ENCODE assay signal across 15 mouse cellular contexts in the genomic region with DNA sequence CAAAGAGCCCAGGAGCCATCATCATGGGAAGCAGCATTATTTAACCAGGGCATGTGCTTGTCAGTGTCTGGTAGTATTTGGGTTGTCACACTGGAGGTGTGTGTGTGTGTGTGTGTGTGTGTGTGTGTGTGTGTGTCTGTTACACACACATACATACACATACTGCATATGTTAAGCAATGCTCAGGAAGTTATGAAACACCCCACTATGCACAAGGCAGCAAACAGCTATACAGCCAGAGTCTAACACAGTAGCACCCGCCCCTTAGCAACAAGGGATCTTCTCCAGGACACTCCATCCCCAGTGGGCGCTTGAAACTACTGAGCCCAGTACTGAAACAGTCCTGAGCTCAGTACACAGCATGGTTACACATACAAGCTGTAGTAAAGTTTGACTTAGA.
DNase-seq lines count a peak whose midpoint lies in the region; ATAC-seq lines count a peak whose summit lies in the region.
"Had no signal": no experiment of that assay in that cellular context is flagged by ENCODE, and none has a peak within 500 bp of the region (broad histone marks: within the 10 kb centered on the region; RNA-seq: fewer than 3 reads in every experiment).

No protein-coding gene starts in this region.

- 51% methylated on average over 2 of the region's 2 CpGs for WGBS in liver, embryonic 15.5 days (ENCODE audit: insufficient replicate concordance)
- 80% methylated on average over 2 of the region's 2 CpGs for WGBS in liver, embryonic 11.5 days

- H3K36me3 ChIP-seq in liver, embryonic 15.5 days (replicated peaks), result peaks cover 26% of the 10 kb centered on the region
- H3K36me3 ChIP-seq in liver, embryonic 11.5 days (ENCODE audit: control insufficient read depth, insufficient read depth, low read length), result no peaks in the 10 kb centered on the region

- no peak overlapping the region for H3K4me2 ChIP-seq in liver, embryonic 15.5 days
- H3K4me2 ChIP-seq in liver, embryonic 11.5 days, result no peak overlapping the region
- H3K4me2 ChIP-seq: forebrain, embryonic 13.5 days; heart, embryonic 11.5 days; heart, embryonic 15.5 days; hindbrain, embryonic 14.5 days had no signal

- no peaks in the 10 kb centered on the region for H3K9me3 ChIP-seq in liver, embryonic 15.5 days (replicated peaks)
- H3K9me3 ChIP-seq in liver, embryonic 11.5 days (ENCODE audit: control insufficient read depth, low read length), result no peaks in the 10 kb centered on the region
- H3K9me3 ChIP-seq: embryonic facial prominence, embryonic 10.5 days; forebrain, embryonic 13.5 days; G1E; heart, embryonic 15.5 days; hindbrain, embryonic 10.5 days had no signal

- H3K27ac ChIP-seq in liver, embryonic 15.5 days (replicated peaks), result no peak overlapping the region
- H3K27ac ChIP-seq in liver, embryonic 11.5 days (ENCODE audit: low read depth, low read length), result no peak overlapping the region
- H3K27ac ChIP-seq: embryonic facial prominence, embryonic 10.5 days; forebrain, embryonic 13.5 days; heart, embryonic 15.5 days; hindbrain, embryonic 10.5 days; hindbrain, embryonic 14.5 days had no signal

- intact Hi-C loops in heart, postnatal 36 days (cut with DNase I), result loop anchor here (2.0 to 5.0 kb wide), 2 partner anchors 85 to 98 kb away; no protein-coding TSS in a partner anchor

- H3K4me1 ChIP-seq in liver, embryonic 15.5 days (replicated peaks), result peaks cover 18% of the 10 kb centered on the region
- no peaks in the 10 kb centered on the region; the same call in 1 of the 2 replicates for H3K4me1 ChIP-seq in liver, embryonic 11.5 days (replicated peaks; ENCODE audit: control insufficient read depth, insufficient read depth, low read length)

- no peaks in the 10 kb centered on the region for H3K27me3 ChIP-seq in liver, embryonic 15.5 days
- no peaks in the 10 kb centered on the region for H3K27me3 ChIP-seq in liver, embryonic 11.5 days (replicated peaks; ENCODE audit: control insufficient read depth, insufficient read depth, low read length)
- H3K27me3 ChIP-seq: forebrain, embryonic 13.5 days; heart, embryonic 15.5 days had no signal

- H3K4me3 ChIP-seq in liver, embryonic 15.5 days (replicated peaks), result no peak overlapping the region
- no peak overlapping the region for H3K4me3 ChIP-seq in liver, embryonic 11.5 days (ENCODE audit: low read depth, low read length)
- H3K4me3 ChIP-seq: embryonic facial prominence, embryonic 10.5 days; forebrain, embryonic 13.5 days; heart, embryonic 15.5 days; hindbrain, embryonic 10.5 days had no signal

- DNase-seq in liver, embryonic 11.5 days (ENCODE audit: low spot score), result no peak
- DNase-seq in 416B (ENCODE audit: low read depth), result peak; percentile 64
- DNase-seq in heart, postnatal 36 days, result no peak
- no peak for DNase-seq in kidney, adult 9 months

- peak; percentile 29 for ATAC-seq in liver, embryonic 15.5 days (ENCODE audit: insufficient read depth)
- ATAC-seq in liver, embryonic 11.5 days (replicated peaks; ENCODE audit: low FRiP score), result no peak
- ATAC-seq in common myeloid progenitor, adult 5-6 weeks (replicated peaks; ENCODE audit: low read depth, poor library complexity, severe bottlenecking), result peak; percentile 46
- peak; percentile 82 for ATAC-seq in megakaryocyte progenitor cell, adult 5-6 weeks (replicated peaks; ENCODE audit: poor library complexity)
- ATAC-seq: forebrain, embryonic 13.5 days had no signal

- no peak overlapping the region for H3K9ac ChIP-seq in liver, embryonic 15.5 days
- H3K9ac ChIP-seq in liver, embryonic 11.5 days (ENCODE audit: low read depth, low read length), result no peak overlapping the region
- H3K9ac ChIP-seq: forebrain, embryonic 13.5 days; forebrain, postnatal 0 days; heart, embryonic 15.5 days; hindbrain, embryonic 14.5 days had no signal
